Comparison of ENCODE assay signal across 8 mouse cellular contexts in the genomic region with DNA sequence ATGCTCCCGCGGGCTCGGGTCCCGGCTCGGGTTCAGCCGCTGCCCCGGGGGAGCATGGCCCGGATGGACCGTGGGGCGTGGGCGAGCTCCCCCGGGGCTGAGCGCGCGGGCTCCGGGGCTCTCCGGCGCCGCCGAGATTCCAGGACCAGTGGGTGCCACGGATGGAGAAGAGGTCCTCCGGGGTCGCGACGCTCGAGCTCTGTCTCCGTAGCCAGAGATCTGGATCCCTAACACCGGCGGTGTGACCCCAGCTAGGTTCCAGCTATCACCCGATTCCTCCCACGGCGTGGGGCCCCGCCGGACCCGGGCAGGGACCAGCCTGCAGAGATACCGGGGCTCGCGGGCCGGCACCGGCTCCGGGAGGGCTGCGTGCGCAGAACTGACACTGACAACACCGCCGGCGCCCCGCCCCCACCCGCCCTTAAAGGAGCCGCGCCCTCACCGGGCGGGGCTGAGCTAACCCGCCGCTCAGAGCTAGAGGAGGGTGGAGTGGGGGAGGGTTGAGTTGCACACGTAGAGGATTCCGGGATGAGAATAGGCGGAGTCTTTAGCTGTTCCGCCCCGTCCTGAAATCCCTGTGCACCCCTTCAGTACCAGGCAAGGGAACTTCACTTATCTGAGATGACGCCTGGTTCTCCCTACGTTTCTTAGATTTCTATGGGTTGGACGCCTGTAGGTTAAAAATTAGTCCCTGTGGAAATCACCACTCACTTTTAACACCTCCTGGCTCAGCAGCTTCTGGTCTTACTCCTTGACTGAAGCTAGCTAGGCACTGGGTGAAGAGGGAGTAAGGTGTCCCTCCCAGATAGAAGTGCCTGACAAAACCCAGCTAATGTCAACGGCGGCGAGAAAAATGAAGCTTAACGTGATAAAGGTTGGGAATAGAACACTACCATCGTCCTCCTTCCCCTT. TPM values are rescaled to one million over a fixed set of nuclear protein-coding genes. Genes with fewer than 3 reads are reported as not detected.
DNase-seq lines count a peak whose midpoint lies in the region; ATAC-seq and TF ChIP-seq lines count a peak whose summit lies in the region.

Gene C2cd2l, minus strand, starts transcription at position 399 of the 912 bp plus-strand sequence.

- H3K4me1 ChIP-seq in forebrain, embryonic 10.5 days, result peaks cover 48% of the 10 kb centered on the region
- H3K4me1 ChIP-seq in heart, embryonic 15.5 days (replicated peaks), result peaks cover 30% of the 10 kb centered on the region
- H3K4me1 ChIP-seq in liver, embryonic 14.5 days (replicated peaks; ENCODE audit: control insufficient read depth in 2 of 2, insufficient read depth in 2 of 2, low read length in 1 of 2), result peaks cover 19 to 20% of the 10 kb centered on the region in 2 experiments
- peaks cover 30% of the 10 kb centered on the region for H3K4me1 ChIP-seq in neural tube, embryonic 12.5 days

- peak within 1 kb of the TSS; percentile 84 for H3K27ac ChIP-seq in forebrain, embryonic 10.5 days
- H3K27ac ChIP-seq in heart, embryonic 15.5 days, result peak within 1 kb of the TSS; percentile 78
- H3K27ac ChIP-seq in liver, embryonic 14.5 days, result peak within 1 kb of the TSS; percentile 77
- H3K27ac ChIP-seq in neural tube, embryonic 12.5 days, result peak within 1 kb of the TSS; percentile 51; the same call in 1 of the 2 replicates

- TF ChIP-seq EP300 in liver, embryonic 14.5 days (IDR thresholded peaks at IDR 0.05; ENCODE audit: low read depth), result peak; percentile 17; the same call in 1 of the 2 replicates

- peak within 1 kb of the TSS; percentile 93 for H3K4me2 ChIP-seq in heart, embryonic 15.5 days
- peak within 1 kb of the TSS; percentile 88 for H3K4me2 ChIP-seq in liver, embryonic 14.5 days (ENCODE audit: low read depth)
- peak within 1 kb of the TSS; percentile 94 for H3K4me2 ChIP-seq in neural tube, embryonic 12.5 days (replicated peaks)

- no peak for TF ChIP-seq CTCF in liver, embryonic 14.5 days (IDR thresholded peaks at IDR 0.05; ENCODE audit: low read depth)

- H3K9ac ChIP-seq in heart, embryonic 15.5 days, result peak within 1 kb of the TSS; percentile 93
- H3K9ac ChIP-seq in liver, embryonic 14.5 days (replicated peaks), result peak within 1 kb of the TSS; percentile 93
- peak within 1 kb of the TSS; percentile 83 for H3K9ac ChIP-seq in neural tube, embryonic 12.5 days

- peaks cover 23% of the 10 kb centered on the region for H3K36me3 ChIP-seq in forebrain, embryonic 10.5 days (replicated peaks)
- H3K36me3 ChIP-seq in heart, embryonic 15.5 days, result peaks cover 14% of the 10 kb centered on the region
- peaks cover 17% of the 10 kb centered on the region for H3K36me3 ChIP-seq in liver, embryonic 14.5 days (replicated peaks; ENCODE audit: control insufficient read depth, insufficient read depth, low read depth)
- H3K36me3 ChIP-seq in neural tube, embryonic 12.5 days, result peaks cover 19% of the 10 kb centered on the region

- peak; percentile 81 for ATAC-seq in CD4-positive, CD25-positive, alpha-beta regulatory T cell, adult 4 months
- ATAC-seq in heart, embryonic 15.5 days (replicated peaks; ENCODE audit: insufficient number of reproducible peaks, insufficient read depth, low FRiP score, low read depth), result peak; percentile 99
- peak; percentile 97 for ATAC-seq in liver, embryonic 14.5 days (ENCODE audit: insufficient read depth)
- ATAC-seq in neural tube, embryonic 12.5 days (ENCODE audit: low FRiP score, low read depth), result peak; percentile 96

- peak; percentile 82 for DNase-seq in c-Kit-positive CD71-negative TER-119-negative erythroid progenitor cells, embryonic 14.5 days (ENCODE audit: low read depth)
- peak; percentile 93 for DNase-seq in forebrain, embryonic 10.5 days (ENCODE audit: extremely low spot score, low spot score)
- peak; percentile 95 to 98 for DNase-seq in kidney, postnatal 25 days
- DNase-seq in liver, embryonic 14.5 days (ENCODE audit: low read depth in 3 of 3, low spot score in 3 of 3), result peak; percentile 94 to 96 (median 95)
- DNase-seq in telencephalon, adult 2 months (ENCODE audit: low read depth, low spot score), result peak; percentile 98

- H3K9me3 ChIP-seq in forebrain, embryonic 10.5 days, result no peaks in the 10 kb centered on the region
- H3K9me3 ChIP-seq in heart, embryonic 15.5 days (replicated peaks), result no peaks in the 10 kb centered on the region
- H3K9me3 ChIP-seq in liver, embryonic 14.5 days (ENCODE audit: control insufficient read depth, low read length), result no peaks in the 10 kb centered on the region
- no peaks in the 10 kb centered on the region for H3K9me3 ChIP-seq in neural tube, embryonic 12.5 days

- 0 out of 2 replicates have a peak, but pooled peaks cover 8% of the 10 kb centered on the region for H3K27me3 ChIP-seq in forebrain, embryonic 10.5 days (ENCODE audit: poor library complexity, severe bottlenecking)
- H3K27me3 ChIP-seq in heart, embryonic 15.5 days, result no peaks in the 10 kb centered on the region
- no peaks in the 10 kb centered on the region for H3K27me3 ChIP-seq in liver, embryonic 14.5 days (ENCODE audit: control insufficient read depth, insufficient read depth, low read length)
- H3K27me3 ChIP-seq in neural tube, embryonic 12.5 days (replicated peaks), result no peaks in the 10 kb centered on the region

- WGBS in forebrain, embryonic 10.5 days, result under 1% methylated on average over 67 of the region's 67 CpGs
- WGBS in heart, embryonic 15.5 days, result under 1% methylated on average over 67 of the region's 67 CpGs
- WGBS in liver, embryonic 14.5 days (ENCODE audit: insufficient replicate concordance), result under 1% methylated on average over 67 of the region's 67 CpGs
- WGBS in neural tube, embryonic 12.5 days, result under 1% methylated on average over 67 of the region's 67 CpGs

- peak within 1 kb of the TSS; percentile 91 for H3K4me3 ChIP-seq in forebrain, embryonic 10.5 days
- H3K4me3 ChIP-seq in heart, embryonic 15.5 days, result peak within 1 kb of the TSS; percentile 80
- peak within 1 kb of the TSS; percentile 88 to 90 for H3K4me3 ChIP-seq in liver, embryonic 14.5 days (ENCODE audit: insufficient read depth in 1 of 2, low read depth in 2 of 2, low read length in 2 of 2)
- peak within 1 kb of the TSS; percentile 88 for H3K4me3 ChIP-seq in neural tube, embryonic 12.5 days

RNA-seq across cellular contexts. Expression of gene C2cd2l, which starts in this region (rescaled TPM):
- polyA plus RNA-seq in CD4-positive, CD25-positive, alpha-beta regulatory T cell, adult 4 months (2017; shearing (Covaris generic)), result 1 to 10 TPM; 3.2 to 3.6 TPM
- polyA plus RNA-seq in forebrain, embryonic 10.5 days (2016; fragmentation: Nextera tagmentation; extraction: Ambion mirVana), result 8.3 and 8.7 TPM in 2 replicates
- 6.5 and 7.1 TPM in 2 replicates for polyA plus RNA-seq in heart, embryonic 15.5 days (2015; fragmentation: Nextera tagmentation; extraction: Ambion mirVana)
- polyA plus RNA-seq in liver, embryonic 14.5 days (2012; rRNA removed), result 13.0 and 17.3 TPM in 2 replicates
- polyA plus RNA-seq in liver, embryonic 14.5 days (2014; fragmentation: Nextera tagmentation; extraction: Ambion mirVana), result 7.4 and 8.9 TPM in 2 replicates
- polyA plus RNA-seq in neural tube, embryonic 12.5 days (2016; fragmentation: Nextera tagmentation; extraction: Ambion mirVana), result 25.3 and 26.9 TPM in 2 replicates

Comparison
In these comparisons a context has a peak if more than half of its experiments do, and no peak if none do; other contexts are left out.
1. Peak in every context shown above with its lines: DNase-seq, ATAC-seq, H3K4me3 ChIP-seq and H3K27ac ChIP-seq.